8 mouse cellular contexts compared by ENCODE assay signal in the genomic region with DNA sequence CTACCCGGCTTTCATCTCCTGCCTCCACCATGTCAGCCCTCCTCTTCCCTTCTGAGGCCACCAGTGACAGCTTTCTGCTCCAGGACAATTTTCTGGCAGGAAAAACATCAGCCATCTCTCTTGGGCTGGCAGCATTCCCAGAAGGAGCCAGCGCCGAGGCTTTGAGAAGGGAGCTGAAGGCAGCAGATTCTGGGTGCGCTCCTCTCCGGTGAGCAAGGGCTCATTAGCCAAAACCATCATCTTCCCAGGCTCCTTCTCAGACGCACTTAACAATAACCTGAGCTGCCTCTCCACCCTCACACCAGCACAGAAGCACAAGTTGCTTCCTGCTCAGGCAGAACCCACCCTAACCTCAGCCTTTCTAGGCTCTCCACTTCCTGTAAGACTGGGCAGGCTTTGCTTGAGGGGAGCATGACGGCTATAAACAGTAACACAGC. TPM values are rescaled to one million over a fixed set of nuclear protein-coding genes. Genes with fewer than 3 reads are reported as not detected.
DNase-seq lines count a peak whose midpoint lies in the region; ATAC-seq and TF ChIP-seq lines count a peak whose summit lies in the region.

No protein-coding gene starts in this region.

- peak overlapping the region; percentile 36; the same call in 1 of the 2 replicates for H3K27ac ChIP-seq in intestine, embryonic 15.5 days

- 30% methylated on average over 7 of the region's 7 CpGs for WGBS in intestine, embryonic 15.5 days

- peak overlapping the region; percentile 45 for H3K4me2 ChIP-seq in intestine, embryonic 15.5 days (replicated peaks)

- H3K4me3 ChIP-seq in intestine, embryonic 15.5 days (replicated peaks): no peak overlapping the region

- H3K27me3 ChIP-seq in intestine, embryonic 15.5 days (replicated peaks): peaks cover 6% of the 10 kb centered on the region; the same call in 1 of the 2 replicates

- no peaks in the 10 kb centered on the region for H3K9me3 ChIP-seq in intestine, embryonic 15.5 days

- ATAC-seq in intestine, embryonic 15.5 days: no peak
- ATAC-seq in megakaryocyte, adult 5-6 weeks (ENCODE audit: poor library complexity, severe bottlenecking): peak; percentile 72

- TF ChIP-seq POLR2A in brain, embryonic 14.5 days (IDR thresholded peaks at IDR 0.05; ENCODE audit: borderline replicate concordance, extremely low read depth, insufficient read depth, insufficient read length, poor library complexity, severe bottlenecking): no peak

- no peak for TF ChIP-seq CTCF in brain, embryonic 14.5 days (IDR thresholded peaks at IDR 0.05; ENCODE audit: borderline replicate concordance, extremely low read depth, insufficient read depth, insufficient read length)

- no peak overlapping the region for H3K9ac ChIP-seq in intestine, embryonic 15.5 days

- H3K4me1 ChIP-seq in intestine, embryonic 15.5 days (replicated peaks): peaks cover 23% of the 10 kb centered on the region

- intact Hi-C loops in gastrocnemius, postnatal 14 days (cut with DNase I; ENCODE audit: low total_unique reads): no loop called here

- peak; percentile 28 for DNase-seq in gastrocnemius, postnatal 14 days
- no peak for DNase-seq in gastrocnemius, postnatal 25 days
- peak; percentile 60 to 66 for DNase-seq in B cell, adult 2 months
- peak; percentile 86 for DNase-seq in brain, embryonic 14.5 days (ENCODE audit: low read depth)
- DNase-seq in thymus, postnatal 0 days (ENCODE audit: low spot score): peak; percentile 75
- no peak for DNase-seq in urinary bladder, adult 18-20 months (ENCODE audit: low spot score in 2 of 2)

- H3K36me3 ChIP-seq in intestine, embryonic 15.5 days: no peaks in the 10 kb centered on the region

RNA-seq across cellular contexts. Expression of gene Plekha6, which starts 4.9 kb away (rescaled TPM):
- total RNA-seq in gastrocnemius, postnatal 14 days (2021): 10 to 100 TPM; 14.5 to 15.5 TPM
- 10 to 100 TPM; 12.7 to 14.4 TPM for total RNA-seq in gastrocnemius, postnatal 25 days (2021)
- 51.4 and 78.3 TPM in 2 replicates for polyA plus RNA-seq in brain, embryonic 14.5 days (2012; rRNA removed)
- 13.7 and 15.3 TPM in 2 replicates for polyA plus RNA-seq in intestine, embryonic 15.5 days (2015; fragmentation: Nextera tagmentation; extraction: Ambion mirVana)
- 0.11 and 0.21 TPM in 2 replicates for total RNA-seq in megakaryocyte, adult 5-6 weeks (2015)
- 0.15 and 0.33 TPM in 2 replicates for total RNA-seq in megakaryocyte, adult 5-6 weeks (2017)
- 0.28 and 0.44 TPM in 2 replicates for polyA plus RNA-seq in thymus, postnatal 0 days (2015; fragmentation: Nextera tagmentation; extraction: Ambion mirVana)

RNA-seq across cellular contexts. Expression of gene Ppp1r15b, which starts 28.2 kb away (rescaled TPM):
- 10 to 100 TPM; 22.1 to 24.6 TPM for total RNA-seq in gastrocnemius, postnatal 14 days (2021)
- total RNA-seq in gastrocnemius, postnatal 25 days (2021): 10 to 100 TPM; 14.5 to 17.3 TPM
- polyA plus RNA-seq in brain, embryonic 14.5 days (2012; rRNA removed): 25.9 and 31.3 TPM in 2 replicates
- 46.7 and 46.9 TPM in 2 replicates for polyA plus RNA-seq in intestine, embryonic 15.5 days (2015; fragmentation: Nextera tagmentation; extraction: Ambion mirVana)
- total RNA-seq in megakaryocyte, adult 5-6 weeks (2015): 68.0 and 75.8 TPM in 2 replicates
- total RNA-seq in megakaryocyte, adult 5-6 weeks (2017): 124 and 135 TPM in 2 replicates
- polyA plus RNA-seq in thymus, postnatal 0 days (2015; fragmentation: Nextera tagmentation; extraction: Ambion mirVana): 32.4 and 34.2 TPM in 2 replicates

Comparison
In these comparisons a context has a peak if more than half of its experiments do, and no peak if none do; other contexts are left out.
1. DNase-seq: peak in gastrocnemius, postnatal 14 days (single experiment), B cell, adult 2 months (2 of 2), brain, embryonic 14.5 days (single experiment) and thymus, postnatal 0 days (single experiment); none in gastrocnemius, postnatal 25 days (single experiment) and urinary bladder, adult 18-20 months (0 of 2).
2. RNA of gene Plekha6, which starts 4.9 kb away (total RNA-seq): 14.5 to 15.5 TPM in gastrocnemius, postnatal 14 days and 12.7 to 14.4 TPM in gastrocnemius, postnatal 25 days; 0.11 to 0.33 TPM in megakaryocyte, adult 5-6 weeks; every median in the first group is over 10 times any median in the second.